Mouse (Mus musculus) liver, adult 2 months (tissue): ENCODE results near the gene Helz.

Experiments used
- CTCF ChIP-seq: fragments of 200-500 bp; IDR thresholded peaks from 2 replicates; pipeline ENCODE4 v1.5.1; 2011; ENCODE audit warnings: low read depth, low read length, control low read depth
- POLR2A ChIP-seq: fragments of 200-500 bp; IDR thresholded peaks from 2 replicates; pipeline ENCODE4 v1.6.1; 2011; ENCODE audit warnings: low read length, control low read depth; ENCODE audit not compliant: insufficient read depth; ENCODE audit errors: extremely low read depth

GRCm38 (mm10) chr11:107644461-107644860, 96.7 kb downstream of the Helz start:
- TF ChIP-seq CTCF (no peak), POLR2A (no peak)
